Comparison of ENCODE assay signal across 1 mouse cellular context in genomic region chr8:123982826-123983400, GRCm38 (mm10).
A peak's percentile ranks its signal among the peaks of the same experiment; 100 is the strongest.
TF ChIP-seq lines count a peak whose summit lies in the region.

Abcb10 (minus strand) TSS chr8:123983122.

TF ChIP-seq in CH12.LX, 34 proteins besides CTCF, POLR2A, EP300 and RAD21 (continued from another document):
- 0 out of 2 replicates have a peak, but pooled peaks have one; percentile 30 for TF ChIP-seq TBP (conservative IDR thresholded peaks at IDR 0.05; ENCODE audit: low read depth, low read length)
- TF ChIP-seq MYC (IDR thresholded peaks at IDR 0.05; ENCODE audit: low read depth, low read length) = peak; percentile 55; the same call in 1 of the 2 replicates
- TF ChIP-seq GABPA (IDR thresholded peaks at IDR 0.05; ENCODE audit: insufficient replicate concordance, low read depth, low read length) = no peak
